Mouse (Mus musculus) ES-E14 (cell line): ENCODE results near the gene Iffo2. TPM values are rescaled to one million over a fixed set of nuclear protein-coding genes. Genes with fewer than 3 reads are reported as not detected.
A peak's percentile ranks its signal among the peaks of the same experiment; 100 is the strongest.

ENCODE experiments used
- DNase-seq: peaks from one replicate; pipeline ENCODE4 v3.0.0-alpha.2; 2013; ENCODE audit warnings: low read depth, low spot score
- H3K27ac ChIP-seq: 2 replicates; pipeline ENCODE4 v1.5.1; 2012; ENCODE audit warnings: low read depth, mild to moderate bottlenecking, low read length, moderate library complexity, mixed read lengths; ENCODE audit not compliant: poor library complexity, insufficient read depth, severe bottlenecking
- H3K36me3 ChIP-seq: 2 replicates; pipeline ENCODE4 v1.6.1; 2012; ENCODE audit warnings: mild to moderate bottlenecking, low read length, moderate library complexity, mixed read lengths; ENCODE audit not compliant: control insufficient read depth, poor library complexity, insufficient read depth, severe bottlenecking
- H3K4me1 ChIP-seq, 2 experiments: fragments of 150-350 bp in 1 of 2; sonication (generic) in 1 of 2; 2 replicates each; pipeline ENCODE4 v1.6.1; 2012; ENCODE audit warnings: low read length in 2 of 2, mild to moderate bottlenecking in 1 of 2, mixed read lengths in 1 of 2; ENCODE audit not compliant: control insufficient read depth in 2 of 2, insufficient read depth in 2 of 2, poor library complexity in 1 of 2
- H3K4me3 ChIP-seq, 2 experiments: fragments of 150-350 bp in 1 of 2; sonication (generic) in 1 of 2; 2 replicates each; pipeline ENCODE4 v1.5.1; 2012; ENCODE audit warnings: low read length in 2 of 2, low read depth in 1 of 2, mild to moderate bottlenecking in 1 of 2, mixed read lengths in 1 of 2; ENCODE audit not compliant: insufficient read depth in 1 of 2, poor library complexity in 1 of 2, severe bottlenecking in 1 of 2
- H3K9ac ChIP-seq: 2 replicates; pipeline ENCODE4 v1.6.1; 2012; ENCODE audit warnings: low read depth, mild to moderate bottlenecking, low read length, mixed read lengths; ENCODE audit not compliant: poor library complexity, insufficient read depth, severe bottlenecking
- H3K9me3 ChIP-seq: fragments of 150-350 bp; sonication (generic); 2 replicates; pipeline ENCODE4 v1.6.1; 2012; ENCODE audit warnings: low read depth, mild to moderate bottlenecking, low read length; ENCODE audit not compliant: control insufficient read depth, insufficient read depth
- CHD2 ChIP-seq: IDR thresholded peaks from 2 replicates; pipeline ENCODE4 v1.6.1; 2014; ENCODE audit warnings: mild to moderate bottlenecking, low read depth, low read length, inconsistent platforms
- HCFC1 ChIP-seq: IDR thresholded peaks from 2 replicates; pipeline ENCODE4 v1.6.1; 2012; ENCODE audit warnings: low read length, inconsistent platforms, borderline replicate concordance; ENCODE audit not compliant: insufficient read depth
- MAFK ChIP-seq: IDR thresholded peaks from 2 replicates; pipeline ENCODE4 v1.6.1; 2014; ENCODE audit warnings: mild to moderate bottlenecking, low read depth, low read length, inconsistent platforms; ENCODE audit not compliant: insufficient read depth
- ZC3H11A ChIP-seq: IDR thresholded peaks from 2 replicates; pipeline ENCODE4 v1.6.1; 2012; ENCODE audit warnings: low read depth, mild to moderate bottlenecking, inconsistent platforms, low read length, borderline replicate concordance
- ZNF384 ChIP-seq: IDR thresholded peaks from 2 replicates; pipeline ENCODE4 v1.6.1; 2012; ENCODE audit warnings: low read depth, low read length, inconsistent platforms
- in situ Hi-C, 2 experiments: fragments of 600-800 bp; cut with MboI; formaldehyde crosslinking; loops; one replicate each; pipeline ENCODE4 v1.15.1; 2025; ENCODE audit warnings: low sequenced_read_pairs in 2 of 2, inconsistent platforms in 1 of 2; ENCODE audit not compliant: unreplicated experiment in 2 of 2
- total RNA-seq: library from RNA; depleted of rRNA; stranded (reverse); fragments of 300-350 nt; gene quantifications from 2 replicates; pipeline ENCODE4 v1.2.3, GENCODE M21; 2012

The Iffo2 gene
- total RNA-seq, 1 experiment = 19.3 TPM

DNA sequence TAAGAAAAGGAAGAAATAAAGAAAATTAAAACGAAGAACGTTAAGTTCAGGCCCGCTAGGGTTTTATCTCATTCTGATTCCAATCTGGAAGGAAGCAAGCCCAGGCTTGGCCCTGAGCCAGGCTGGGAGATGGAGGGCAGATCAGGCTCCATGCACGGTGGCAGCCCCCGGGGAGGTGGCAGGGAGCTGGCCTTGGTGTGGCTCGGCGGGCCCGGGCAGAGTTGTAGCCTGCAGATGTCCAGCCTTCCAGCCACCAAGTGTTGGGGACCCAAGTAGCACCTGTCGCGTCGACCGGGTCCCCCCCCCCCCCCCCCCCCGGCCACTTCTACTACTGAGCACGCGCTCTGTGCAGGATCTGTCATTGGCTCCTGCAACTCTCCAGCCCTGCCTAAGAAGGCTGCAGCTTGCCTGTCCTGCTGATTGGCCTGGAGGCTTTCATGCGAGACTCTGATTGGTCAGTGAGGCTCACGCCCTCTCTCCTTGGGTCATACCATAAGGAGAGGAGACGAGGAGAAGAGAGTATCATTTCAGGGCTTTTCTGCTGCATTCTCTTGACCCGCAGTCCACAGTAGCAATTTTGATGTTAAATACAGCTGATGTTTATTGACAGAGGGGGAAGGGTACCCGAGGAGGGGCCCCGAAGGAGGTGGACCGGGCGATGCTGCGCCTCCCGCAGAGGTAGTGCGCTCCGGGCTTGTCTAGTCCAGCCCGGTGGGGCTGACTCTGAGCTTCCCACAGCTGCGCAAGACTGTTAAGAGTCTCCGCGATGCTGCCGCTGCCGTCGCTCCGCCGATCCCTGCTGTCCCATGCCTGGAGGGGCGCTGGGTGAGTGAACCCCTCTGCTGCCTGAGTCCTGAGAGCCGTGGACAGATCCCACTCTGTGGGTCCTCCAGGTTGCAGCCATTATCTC is 92.3 kb downstream of the Iffo2 start, which contains the start of gene Aldh4a1:
TSS of gene Aldh4a1 (plus strand) at position 494 of the 910 bp plus-strand sequence.
- Histone ChIP-seq H3K27ac (peak within 1 kb of the TSS; percentile 71), H3K9ac (peak within 1 kb of the TSS; percentile 94), H3K4me3 (peak within 1 kb of the TSS; percentile 78 to 84), H3K4me1 (peaks cover 0 to 26% of the 10 kb centered on the region in 2 experiments; a peak in 2 of 4 replicates), H3K9me3 (no peaks in the 10 kb centered on the region), H3K36me3 (peaks cover 3% of the 10 kb centered on the region; the same call in 1 of the 2 replicates)
- DNase-seq = peak; percentile 88
- TF ChIP-seq CHD2 (peak; percentile 74; the same call in 1 of the 2 replicates), ZC3H11A (no peak)
- in situ Hi-C loops = loop anchor here in 1 of 2 experiments (10.0 kb wide), 1 partner anchor 148 kb away; no protein-coding TSS in a partner anchor

DNA sequence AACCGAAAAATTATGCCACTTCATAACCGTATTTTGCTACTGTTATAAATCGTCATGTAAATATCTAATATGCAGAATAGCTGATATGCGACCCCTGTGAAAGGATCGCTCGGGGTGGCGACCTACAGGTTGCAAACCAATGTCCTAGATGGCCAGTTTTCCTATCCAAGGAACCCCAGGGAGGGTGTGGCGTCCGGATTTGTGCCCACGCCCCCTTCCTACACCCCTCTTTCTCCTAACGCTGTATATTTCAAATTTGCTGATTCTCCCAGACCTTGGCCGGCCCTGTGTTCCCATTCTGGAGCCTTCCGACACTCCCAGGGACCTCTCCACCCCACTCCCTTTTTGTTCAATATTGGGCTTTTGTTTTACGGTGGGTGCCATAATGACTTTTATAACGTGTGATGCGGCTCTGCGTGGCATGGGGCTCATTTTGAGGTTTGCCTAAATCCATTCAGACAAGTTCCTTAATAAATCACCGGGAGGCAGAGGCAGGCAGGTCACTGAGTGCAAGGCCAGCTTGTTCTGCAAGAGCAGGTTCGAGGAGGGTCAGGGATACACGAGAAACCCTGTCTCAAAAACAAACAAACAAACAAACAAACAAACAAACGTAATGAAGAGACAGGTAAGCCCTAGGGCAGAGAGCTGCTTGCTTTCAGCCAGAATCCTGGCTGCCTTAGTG is 93.2 kb downstream of the Iffo2 start:
- H3K4me1 ChIP-seq = peaks cover 0 to 23% of the 10 kb centered on the region in 2 experiments; a peak in 2 of 4 replicates
- TF ChIP-seq ZC3H11A = no peak
- no peak for TF ChIP-seq MAFK
- no peak for TF ChIP-seq CHD2
- TF ChIP-seq HCFC1 = no peak
- no peak for TF ChIP-seq ZNF384
- in situ Hi-C loops = loop anchor here in 1 of 2 experiments (10.0 kb wide), 1 partner anchor 149 kb away; no protein-coding TSS in a partner anchor
- H3K9ac ChIP-seq = peak overlapping the region; percentile 81
- no peaks in the 10 kb centered on the region for H3K9me3 ChIP-seq
- H3K36me3 ChIP-seq = peaks cover 3% of the 10 kb centered on the region; the same call in 1 of the 2 replicates
- no peak overlapping the region for H3K27ac ChIP-seq
- DNase-seq = no peak
- peak overlapping the region; percentile 78 to 84 for H3K4me3 ChIP-seq

DNA sequence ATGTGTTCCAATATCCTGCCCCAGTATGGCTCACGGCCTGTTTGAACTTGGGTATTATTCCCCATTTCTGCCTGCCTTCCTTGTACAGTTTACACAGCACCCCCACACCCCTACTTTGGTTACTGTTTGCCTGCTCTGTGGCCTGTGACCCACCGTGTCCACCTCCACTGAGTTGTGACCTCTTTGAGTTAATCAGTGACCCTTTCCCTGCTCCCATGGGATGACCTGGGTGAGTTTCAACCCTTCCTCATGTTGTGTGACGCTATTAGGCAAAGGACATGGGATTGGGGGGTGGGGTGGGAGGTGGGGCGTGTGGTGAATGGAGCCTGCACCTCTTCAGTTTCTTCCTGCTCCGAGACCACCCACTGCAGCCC is 93.8 kb downstream of the Iffo2 start:
- in situ Hi-C loops = loop anchor here in 1 of 2 experiments (10.0 kb wide), 1 partner anchor 149 kb away; no protein-coding TSS in a partner anchor
- Histone ChIP-seq H3K4me3 (no peak overlapping the region; a peak in 1 of 4 replicates), H3K9me3 (no peaks in the 10 kb centered on the region), H3K4me1 (peaks cover 0 to 23% of the 10 kb centered on the region in 2 experiments; a peak in 2 of 4 replicates), H3K27ac (no peak overlapping the region), H3K9ac (no peak overlapping the region), H3K36me3 (peaks cover 3% of the 10 kb centered on the region; the same call in 1 of the 2 replicates)
- no peak for DNase-seq
- TF ChIP-seq HCFC1 (no peak), ZNF384 (no peak), MAFK (no peak), CHD2 (no peak), ZC3H11A (no peak)

DNA sequence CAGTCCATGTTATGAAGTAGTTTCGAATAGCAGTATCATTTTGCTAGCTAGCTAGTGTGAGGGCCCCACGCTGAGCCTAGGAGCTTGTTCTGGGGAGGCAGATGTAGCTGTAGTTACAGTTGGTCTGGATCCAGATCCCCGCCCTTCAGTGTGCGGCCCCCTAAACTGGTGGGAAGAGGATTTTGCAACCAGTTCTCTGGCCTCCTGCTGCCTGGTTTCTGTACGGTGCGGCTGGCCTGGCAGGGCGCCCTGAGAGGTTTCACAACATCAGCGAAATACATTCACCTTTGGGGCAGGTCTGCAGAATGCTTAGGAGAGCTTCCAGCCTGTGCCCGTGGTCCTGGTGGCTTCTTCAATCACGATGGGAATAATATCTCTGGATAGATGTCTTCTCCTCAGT is 94.4 kb downstream of the Iffo2 start:
- in situ Hi-C loops = loop anchor here in 1 of 2 experiments (10.0 kb wide), 1 partner anchor 150 kb away; no protein-coding TSS in a partner anchor
- Histone ChIP-seq H3K27ac (no peak overlapping the region), H3K9me3 (no peaks in the 10 kb centered on the region), H3K9ac (0 out of 2 replicates have a peak overlapping the region, but pooled peaks have one; percentile 36), H3K4me3 (no peak overlapping the region), H3K36me3 (peaks cover 3% of the 10 kb centered on the region; the same call in 1 of the 2 replicates), H3K4me1 (peaks cover 0 to 19% of the 10 kb centered on the region in 2 experiments; a peak in 2 of 4 replicates)
- no peak for DNase-seq
- no peak for TF ChIP-seq ZC3H11A
- no peak for TF ChIP-seq MAFK
- TF ChIP-seq HCFC1 = no peak
- TF ChIP-seq CHD2 = no peak
- no peak for TF ChIP-seq ZNF384
